Mouse (Mus musculus): ENCODE measurements at regions not wholly inside any gene's neighbourhood (a gene's known extent, or its start where the extent isn't known, plus 50 kb on each side); places are given as distances from the start of the nearest gene placed in this dataset.

DNA sequence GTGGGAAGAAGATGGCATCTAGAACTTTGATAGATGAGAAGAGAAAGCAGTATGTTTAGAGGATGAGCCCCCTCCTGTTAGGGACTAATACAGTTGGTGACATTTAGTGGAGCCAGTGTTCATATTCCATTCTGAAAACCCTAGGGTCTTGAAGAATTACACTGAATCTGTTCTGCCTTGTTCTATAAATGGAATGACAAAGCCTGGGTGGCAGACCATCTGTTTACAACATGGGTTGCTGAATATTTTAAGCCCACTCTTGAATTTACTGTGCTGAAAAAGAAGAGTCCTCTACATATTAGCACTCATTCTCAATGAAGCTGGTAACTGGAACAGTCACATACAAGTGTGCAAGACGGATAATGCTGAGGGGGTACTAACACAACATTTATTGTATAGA is 704.6 kb downstream of the Robo2 start:
- Histone ChIP-seq H3K4me1 (ENCODE audit: control insufficient read depth, insufficient read depth, low read length) (no peaks in the 10 kb centered on the region), H3K36me3 (ENCODE audit: control insufficient read depth, insufficient read depth, low read length) (no peaks in the 10 kb centered on the region), H3K27ac (replicated peaks; ENCODE audit: low read depth, low read length) (no peak overlapping the region), H3K4me2 (ENCODE audit: low read length) (no peak overlapping the region), H3K4me3 (replicated peaks; ENCODE audit: low read depth, low read length) (no peak overlapping the region), H3K27me3 (ENCODE audit: control insufficient read depth, insufficient read depth, low read length) (no peaks in the 10 kb centered on the region), H3K9ac (replicated peaks; ENCODE audit: low read length) (no peak overlapping the region), H3K9me3 (ENCODE audit: control insufficient read depth, low read length) (no peaks in the 10 kb centered on the region)
- no peak for DNase-seq
- 80% methylated on average over 1 of the region's 1 CpGs for WGBS
- no peak for ATAC-seq (ENCODE audit: low FRiP score, low TSS enrichment)

DNA sequence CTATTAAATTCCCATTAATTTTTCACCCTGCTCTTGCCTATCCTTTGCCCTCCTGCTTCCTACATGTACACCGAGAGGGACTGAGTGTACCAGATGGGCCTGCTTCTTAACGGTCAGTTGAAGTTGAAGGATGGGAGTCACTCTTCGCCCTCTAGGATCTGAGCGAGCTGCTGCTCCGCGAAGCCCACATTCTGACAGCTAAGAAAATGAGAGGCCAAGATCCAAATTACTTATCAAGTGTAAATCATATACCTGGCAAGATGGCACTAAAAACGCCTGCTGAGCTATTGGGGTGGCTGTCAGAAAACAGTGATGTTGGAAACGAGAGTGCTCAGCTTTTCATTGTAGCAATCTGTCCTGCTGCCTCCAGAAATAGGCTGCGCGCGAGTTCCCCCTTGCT is 722.4 kb downstream of the Robo2 start:
- Histone ChIP-seq H3K4me1 (ENCODE audit: control insufficient read depth, insufficient read depth, low read length) (no peaks in the 10 kb centered on the region), H3K27ac (replicated peaks; ENCODE audit: low read depth, low read length) (no peak overlapping the region), H3K9ac (replicated peaks; ENCODE audit: low read length) (no peak overlapping the region), H3K9me3 (ENCODE audit: control insufficient read depth, low read length) (no peaks in the 10 kb centered on the region), H3K36me3 (ENCODE audit: control insufficient read depth, insufficient read depth, low read length) (no peaks in the 10 kb centered on the region), H3K4me2 (ENCODE audit: low read length) (no peak overlapping the region), H3K27me3 (ENCODE audit: control insufficient read depth, insufficient read depth, low read length) (no peaks in the 10 kb centered on the region), H3K4me3 (replicated peaks; ENCODE audit: low read depth, low read length) (no peak overlapping the region)
- no peak for DNase-seq
- 79% methylated on average over 11 of the region's 11 CpGs for WGBS
- ATAC-seq (ENCODE audit: low FRiP score, low TSS enrichment) = no peak

DNA sequence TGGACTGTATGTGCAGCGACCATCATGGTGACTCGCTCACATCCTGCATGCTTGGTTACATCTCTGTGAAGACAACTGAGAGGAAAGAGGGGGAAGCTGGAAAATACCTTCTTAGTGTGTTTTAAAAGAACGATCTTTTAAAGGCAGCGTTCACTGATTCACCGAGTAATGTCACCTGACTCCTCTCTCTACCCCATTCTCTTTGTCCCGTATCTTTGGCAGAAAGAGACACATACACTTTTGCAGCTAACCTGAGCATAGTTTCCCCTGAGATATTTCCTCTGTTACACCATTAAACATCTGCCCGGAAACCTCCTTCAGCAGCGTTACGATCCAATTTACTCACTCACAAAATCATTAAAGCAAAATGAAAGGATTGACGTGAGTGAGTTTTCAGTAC is 731.8 kb downstream of the Robo2 start:
- Histone ChIP-seq H3K4me2 (ENCODE audit: low read length) (peak overlapping the region; percentile 44), H3K9me3 (ENCODE audit: control insufficient read depth, low read length) (no peaks in the 10 kb centered on the region), H3K9ac (replicated peaks; ENCODE audit: low read length) (peak overlapping the region; percentile 23; the same call in 1 of the 2 replicates), H3K4me1 (ENCODE audit: control insufficient read depth, insufficient read depth, low read length) (peaks cover 7% of the 10 kb centered on the region), H3K27ac (replicated peaks; ENCODE audit: low read depth, low read length) (peak overlapping the region; percentile 38; the same call in 1 of the 2 replicates), H3K36me3 (ENCODE audit: control insufficient read depth, insufficient read depth, low read length) (no peaks in the 10 kb centered on the region), H3K4me3 (replicated peaks; ENCODE audit: low read depth, low read length) (peak overlapping the region; percentile 13; the same call in 1 of the 2 replicates), H3K27me3 (ENCODE audit: control insufficient read depth, insufficient read depth, low read length) (no peaks in the 10 kb centered on the region)
- 36% methylated on average over 10 of the region's 10 CpGs for WGBS
- DNase-seq (peak; percentile 16), ATAC-seq (ENCODE audit: low FRiP score, low TSS enrichment) (no peak)

DNA sequence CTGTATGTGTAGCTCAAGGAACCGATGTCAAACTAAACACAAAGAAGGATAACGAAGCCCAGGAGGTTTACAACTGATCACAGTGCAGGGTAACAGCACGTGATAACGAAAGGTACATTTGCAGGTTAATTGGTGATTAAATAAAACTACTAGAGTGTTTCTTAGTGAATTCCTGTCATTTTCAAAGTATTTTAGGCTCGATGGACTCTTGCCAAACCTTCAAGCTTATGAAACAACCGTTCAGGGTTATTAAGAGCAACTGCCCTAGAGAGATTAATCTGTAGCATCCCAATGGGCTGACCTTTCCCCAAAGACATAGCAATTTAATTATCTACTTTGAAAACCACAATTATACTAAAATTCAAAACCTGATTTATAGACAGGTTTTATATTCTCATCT is 741.1 kb downstream of the Robo2 start:
- H3K4me3 ChIP-seq (replicated peaks; ENCODE audit: low read depth, low read length) = no peak overlapping the region
- H3K9ac ChIP-seq (replicated peaks; ENCODE audit: low read length) = no peak overlapping the region
- ATAC-seq (ENCODE audit: low FRiP score, low TSS enrichment) = no peak
- H3K27me3 ChIP-seq (ENCODE audit: control insufficient read depth, insufficient read depth, low read length) = no peaks in the 10 kb centered on the region
- H3K4me1 ChIP-seq (ENCODE audit: control insufficient read depth, insufficient read depth, low read length) = no peaks in the 10 kb centered on the region
- DNase-seq = peak; percentile 22
- no peaks in the 10 kb centered on the region for H3K36me3 ChIP-seq (ENCODE audit: control insufficient read depth, insufficient read depth, low read length)
- no peak overlapping the region for H3K4me2 ChIP-seq (ENCODE audit: low read length)
- WGBS = 55% methylated on average over 6 of the region's 6 CpGs
- H3K27ac ChIP-seq (replicated peaks; ENCODE audit: low read depth, low read length) = no peak overlapping the region
- no peaks in the 10 kb centered on the region for H3K9me3 ChIP-seq (ENCODE audit: control insufficient read depth, low read length)

DNA sequence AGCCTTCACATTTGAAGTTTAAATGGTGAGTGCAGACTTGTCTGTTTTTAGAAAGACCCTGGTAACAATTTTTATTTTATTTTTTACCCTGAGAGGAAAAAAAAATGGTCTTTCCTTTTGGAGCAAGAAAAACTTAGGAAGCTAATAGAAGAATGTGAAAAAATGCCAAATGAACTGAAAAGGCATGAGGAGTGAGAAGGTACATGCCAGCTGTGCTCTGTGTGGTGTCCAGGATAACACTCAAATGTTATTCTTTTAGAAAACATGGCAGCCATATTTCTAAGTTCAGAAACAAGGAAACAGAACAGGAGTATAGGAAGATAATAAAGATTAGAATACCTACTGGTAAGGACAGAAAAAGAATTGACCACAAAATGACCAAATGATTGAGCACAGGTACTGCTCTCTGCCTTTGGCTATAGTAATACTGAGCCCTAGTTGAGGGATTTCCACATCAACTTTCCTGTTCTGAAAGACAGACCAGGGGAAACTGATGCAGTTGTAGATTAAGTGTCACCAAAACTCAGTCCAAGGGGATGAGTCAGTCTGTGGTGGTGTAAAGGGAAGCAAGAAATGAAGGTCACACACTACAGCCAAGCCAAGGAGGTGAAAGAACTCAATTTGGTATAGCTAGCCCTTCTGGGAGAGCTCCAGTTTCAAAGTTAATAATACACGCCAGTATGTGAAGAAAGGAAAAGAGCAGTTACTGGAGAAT is 758.5 kb downstream of the Robo2 start:
- Histone ChIP-seq H3K4me3 (replicated peaks; ENCODE audit: low read depth, low read length) (no peak overlapping the region), H3K27me3 (ENCODE audit: control insufficient read depth, insufficient read depth, low read length) (no peaks in the 10 kb centered on the region), H3K9ac (replicated peaks; ENCODE audit: low read length) (no peak overlapping the region), H3K4me1 (ENCODE audit: control insufficient read depth, insufficient read depth, low read length) (no peaks in the 10 kb centered on the region), H3K4me2 (ENCODE audit: low read length) (no peak overlapping the region), H3K9me3 (ENCODE audit: control insufficient read depth, low read length) (no peaks in the 10 kb centered on the region), H3K36me3 (ENCODE audit: control insufficient read depth, insufficient read depth, low read length) (no peaks in the 10 kb centered on the region), H3K27ac (replicated peaks; ENCODE audit: low read depth, low read length) (no peak overlapping the region)
- WGBS = 93% methylated on average over 1 of the region's 1 CpGs
- no peak for DNase-seq
- no peak for ATAC-seq (ENCODE audit: low FRiP score, low TSS enrichment)

DNA sequence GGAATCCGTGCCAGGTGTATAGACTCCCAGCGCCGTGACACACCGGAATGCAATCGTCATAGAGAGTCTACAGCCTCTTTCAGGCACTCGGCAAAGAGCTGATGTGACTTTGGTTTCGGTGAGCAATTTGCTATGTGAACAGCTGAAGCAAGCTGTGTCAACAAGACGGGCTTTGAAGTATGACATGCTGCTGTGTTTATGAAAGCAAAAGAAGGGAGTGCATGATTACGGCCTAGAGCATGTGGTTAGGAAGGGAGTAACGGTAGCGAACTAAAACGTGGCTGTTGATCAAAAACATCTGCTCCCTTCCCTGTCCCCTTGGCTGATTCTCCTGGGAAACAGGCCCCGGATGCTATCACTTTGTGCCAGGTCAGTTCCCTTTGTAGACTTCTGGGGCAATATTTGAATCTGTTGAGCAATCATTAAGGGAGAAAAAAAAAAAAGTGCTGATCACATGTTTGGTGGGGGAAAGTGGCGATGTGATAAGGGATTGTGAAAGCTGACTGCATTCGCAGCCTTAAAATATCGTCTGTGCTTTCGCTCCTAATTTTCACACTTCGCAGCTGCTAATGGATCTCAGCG is 764.3 kb downstream of the Robo2 start:
- 63% methylated on average over 19 of the region's 19 CpGs for WGBS
- Histone ChIP-seq H3K27me3 (ENCODE audit: control insufficient read depth, insufficient read depth, low read length) (no peaks in the 10 kb centered on the region), H3K4me3 (replicated peaks; ENCODE audit: low read depth, low read length) (no peak overlapping the region), H3K9me3 (ENCODE audit: control insufficient read depth, low read length) (no peaks in the 10 kb centered on the region), H3K4me1 (ENCODE audit: control insufficient read depth, insufficient read depth, low read length) (no peaks in the 10 kb centered on the region), H3K4me2 (ENCODE audit: low read length) (peak overlapping the region; percentile 20), H3K9ac (replicated peaks; ENCODE audit: low read length) (no peak overlapping the region), H3K27ac (replicated peaks; ENCODE audit: low read depth, low read length) (no peak overlapping the region), H3K36me3 (ENCODE audit: control insufficient read depth, insufficient read depth, low read length) (no peaks in the 10 kb centered on the region)
- no peak for ATAC-seq (ENCODE audit: low FRiP score, low TSS enrichment)
- peak; percentile 47 for DNase-seq

DNA sequence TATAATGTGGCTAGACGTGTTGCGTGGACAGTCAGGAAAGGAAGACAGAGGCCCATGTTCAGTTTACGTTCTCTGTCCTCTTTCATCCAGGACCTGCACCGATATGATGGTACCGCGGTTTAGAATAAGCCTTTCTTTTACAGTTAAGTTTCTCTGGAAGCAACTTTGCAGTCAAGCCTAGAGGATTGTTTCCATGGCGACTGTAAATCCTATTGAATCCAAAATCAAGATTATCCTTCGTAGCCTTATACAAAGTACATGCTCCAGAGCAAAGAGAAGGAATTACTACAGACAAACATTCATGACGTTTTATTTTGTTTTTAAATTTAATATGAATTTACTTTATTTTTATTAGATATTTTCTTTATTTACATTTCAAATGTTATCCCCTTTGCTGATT is 798.6 kb downstream of the Robo2 start:
- WGBS = 50% methylated on average over 9 of the region's 9 CpGs
- ATAC-seq (ENCODE audit: low FRiP score, low TSS enrichment) (no peak), DNase-seq (peak; percentile 74)

DNA sequence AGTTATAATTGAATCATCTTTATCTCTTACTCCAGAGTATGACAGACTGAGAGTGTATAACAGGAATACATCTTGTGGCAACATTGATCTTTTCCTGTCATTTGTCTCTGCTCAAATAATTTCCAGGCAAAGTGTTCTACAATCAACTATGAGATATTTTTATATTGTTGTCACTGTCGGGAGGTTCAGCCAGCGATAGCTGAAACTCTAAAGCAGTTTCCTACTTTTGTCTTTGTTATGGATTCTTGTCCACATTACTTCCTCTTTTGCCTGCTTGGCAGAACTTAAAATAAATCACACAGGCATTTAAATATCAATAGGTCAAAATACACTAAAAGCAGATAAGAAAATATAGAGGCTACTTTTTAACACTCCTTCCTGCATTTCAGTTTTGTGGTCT is 820.2 kb downstream of the Robo2 start:
- WGBS = 81% methylated on average over 2 of the region's 2 CpGs
- no peak overlapping the region for H3K4me2 ChIP-seq (ENCODE audit: low read length)

More for the DNA sequence above, 798.6 kb downstream of the Robo2 start:
- Histone ChIP-seq H3K36me3 (ENCODE audit: control insufficient read depth, insufficient read depth, low read length) (no peaks in the 10 kb centered on the region), H3K27ac (replicated peaks; ENCODE audit: low read depth, low read length) (no peak overlapping the region), H3K9me3 (ENCODE audit: control insufficient read depth, low read length) (no peaks in the 10 kb centered on the region), H3K27me3 (ENCODE audit: control insufficient read depth, insufficient read depth, low read length) (no peaks in the 10 kb centered on the region), H3K4me2 (ENCODE audit: low read length) (no peak overlapping the region), H3K9ac (replicated peaks; ENCODE audit: low read length) (no peak overlapping the region), H3K4me1 (ENCODE audit: control insufficient read depth, insufficient read depth, low read length) (no peaks in the 10 kb centered on the region), H3K4me3 (replicated peaks; ENCODE audit: low read depth, low read length) (no peak overlapping the region)

DNA sequence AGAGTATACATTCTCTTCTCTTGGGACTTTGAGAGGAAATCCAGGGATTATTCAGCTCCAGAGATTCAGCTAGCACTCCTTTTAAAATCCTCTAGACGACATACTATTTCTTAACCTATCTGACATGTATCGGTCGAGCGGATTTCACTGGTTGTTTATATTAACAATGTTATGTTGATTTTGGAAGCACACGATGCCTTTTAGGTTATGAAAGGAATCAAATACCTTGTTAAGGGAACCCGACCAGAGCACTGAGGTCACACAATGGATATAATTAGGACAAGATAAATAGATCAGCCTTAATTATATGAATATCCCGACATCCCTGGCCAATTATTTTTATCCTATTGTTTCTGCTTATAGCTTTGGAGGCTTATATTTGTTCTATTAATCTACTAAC is 850.4 kb downstream of the Robo2 start:
- no peak overlapping the region for H3K4me3 ChIP-seq (replicated peaks; ENCODE audit: low read depth, low read length)
- H3K9ac ChIP-seq (replicated peaks; ENCODE audit: low read length) = no peak overlapping the region
- no peak for ATAC-seq (ENCODE audit: low FRiP score, low TSS enrichment)
- no peaks in the 10 kb centered on the region for H3K27me3 ChIP-seq (ENCODE audit: control insufficient read depth, insufficient read depth, low read length)
- WGBS = 75% methylated on average over 7 of the region's 7 CpGs
- H3K4me1 ChIP-seq (ENCODE audit: control insufficient read depth, insufficient read depth, low read length) = no peaks in the 10 kb centered on the region
- no peak for DNase-seq
- no peaks in the 10 kb centered on the region for H3K36me3 ChIP-seq (ENCODE audit: control insufficient read depth, insufficient read depth, low read length)
- H3K9me3 ChIP-seq (ENCODE audit: control insufficient read depth, low read length) = no peaks in the 10 kb centered on the region
- H3K4me2 ChIP-seq (ENCODE audit: low read length) = no peak overlapping the region
- no peak overlapping the region for H3K27ac ChIP-seq (replicated peaks; ENCODE audit: low read depth, low read length)

More for the DNA sequence above, 820.2 kb downstream of the Robo2 start:
- Histone ChIP-seq H3K36me3 (ENCODE audit: control insufficient read depth, insufficient read depth, low read length) (no peaks in the 10 kb centered on the region), H3K27ac (replicated peaks; ENCODE audit: low read depth, low read length) (no peak overlapping the region), H3K4me3 (replicated peaks; ENCODE audit: low read depth, low read length) (no peak overlapping the region), H3K4me1 (ENCODE audit: control insufficient read depth, insufficient read depth, low read length) (no peaks in the 10 kb centered on the region), H3K27me3 (ENCODE audit: control insufficient read depth, insufficient read depth, low read length) (no peaks in the 10 kb centered on the region), H3K9ac (replicated peaks; ENCODE audit: low read length) (no peak overlapping the region), H3K9me3 (ENCODE audit: control insufficient read depth, low read length) (no peaks in the 10 kb centered on the region)
- DNase-seq = no peak
- no peak for ATAC-seq (ENCODE audit: low FRiP score, low TSS enrichment)

Data from midbrain, embryonic 14.5 days (tissue).